Mouse (Mus musculus): ENCODE measurements around the gene Capn15.

GRCm38 (mm10) chr17:25953161-25953560 lies 32.4 kb downstream of the Capn15 start:
- TF ChIP-seq CTCF (conservative IDR thresholded peaks at IDR 0.05; ENCODE audit: low read length) (no peak), NANOG (IDR thresholded peaks at IDR 0.05; ENCODE audit: borderline replicate concordance, low read length) (no peak), POU5F1 (IDR thresholded peaks at IDR 0.05; ENCODE audit: borderline replicate concordance, low read length) (no peak)

All from E14TG2a.4 (cell line).